ENCODE assay signal across 19 mouse cellular contexts in the genomic region with DNA sequence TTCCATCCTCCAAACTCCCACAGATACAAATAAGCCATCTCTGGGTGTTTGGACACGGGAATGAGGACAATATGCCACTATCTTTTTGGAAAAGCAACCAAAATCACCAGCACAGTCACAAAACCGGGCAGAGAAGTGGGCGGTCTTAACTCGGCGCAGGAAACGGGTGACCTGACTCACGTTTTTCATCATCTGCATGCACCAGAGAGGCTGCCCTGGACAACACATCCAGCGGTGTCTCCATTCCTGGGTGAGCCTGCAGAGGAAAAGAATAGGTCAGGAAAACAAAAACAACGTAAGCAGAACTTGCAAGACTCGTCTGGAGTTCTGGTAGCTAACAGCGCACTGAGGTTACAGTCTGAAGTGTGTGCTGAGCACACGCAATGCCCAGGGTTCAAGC.
"Had no signal": no experiment of that assay in that cellular context is flagged by ENCODE, and none has a peak within 500 bp of the region (broad histone marks: within the 10 kb centered on the region; RNA-seq: fewer than 3 reads in every experiment).

No protein-coding gene starts in this region.

- ATAC-seq: hindbrain, postnatal 0 days; inflammation-experienced regulatory T-cells, adult 6 months; midbrain, embryonic 13.5 days had no signal

- H3K9ac ChIP-seq: liver, embryonic 13.5 days; midbrain, embryonic 13.5 days; neural tube, embryonic 12.5 days had no signal

- H3K4me3 ChIP-seq: liver, embryonic 13.5 days; megakaryocyte, embryonic 14.5 days; midbrain, embryonic 10.5 days; midbrain, embryonic 13.5 days; neural tube, embryonic 12.5 days had no signal

- H3K36me3 ChIP-seq: liver, embryonic 13.5 days; midbrain, embryonic 10.5 days; midbrain, embryonic 13.5 days; neural tube, embryonic 12.5 days had no signal

- H3K4me1 ChIP-seq: liver, embryonic 13.5 days; megakaryocyte, embryonic 14.5 days; midbrain, embryonic 10.5 days; neural tube, embryonic 12.5 days had no signal

- H3K9me3 ChIP-seq: liver, embryonic 13.5 days; midbrain, embryonic 10.5 days; midbrain, embryonic 13.5 days; neural tube, embryonic 12.5 days had no signal

- DNase-seq: kidney, adult 18-20 months; kidney, adult 9 months; kidney, postnatal 14 days; kidney, postnatal 4 days; layer of hippocampus, adult 9-11 months; liver, embryonic 13.5 days; lung, adult 2 months; lung, postnatal 10 days; lung, postnatal 36 days; retina, postnatal 1 day; right cerebral cortex, postnatal 25 days; thymus, adult 2 months; thymus, postnatal 25 days had no signal

- H3K27ac ChIP-seq: hindbrain, postnatal 0 days; liver, embryonic 13.5 days; midbrain, embryonic 10.5 days; midbrain, embryonic 13.5 days; neural tube, embryonic 12.5 days had no signal

- H3K4me2 ChIP-seq: liver, embryonic 13.5 days; midbrain, embryonic 13.5 days; neural tube, embryonic 12.5 days had no signal

- H3K27me3 ChIP-seq: liver, embryonic 13.5 days; neural tube, embryonic 12.5 days had no signal
